Mouse (Mus musculus) embryonic facial prominence, embryonic 15.5 days (tissue): ENCODE results near the gene Mrps7. TPM values are rescaled to one million over a fixed set of nuclear protein-coding genes. Genes with fewer than 3 reads are reported as not detected.

Source experiments
- polyA plus RNA-seq: library from polyadenylated mRNA; unstranded; fragments of >200 nt; fragmentation: Nextera tagmentation; extraction: Ambion mirVana; gene quantifications from 2 replicates; pipeline ENCODE4 v1.2.1, GENCODE M21; 2015

Mrps7 gene
- polyA plus RNA-seq, 1 experiment from 2014 or later, result 82.4 TPM

Other genes starting within 250 kb of the Mrps7 start
- 8.9 and 9.6 TPM in 2 replicates for gene Hid1, start 236.2 kb upstream of the Mrps7 start, polyA plus RNA-seq
- 13.7 and 13.8 TPM in 2 replicates for gene Cdr2l, start 222.0 kb upstream of the Mrps7 start, polyA plus RNA-seq
- 167 and 169 TPM in 2 replicates for gene Mrpl58, start 200.2 kb upstream of the Mrps7 start, polyA plus RNA-seq
- gene Atp5h, start 184.0 kb upstream of the Mrps7 start, polyA plus RNA-seq, result 815 and 841 TPM in 2 replicates
- gene Kctd2, start 183.8 kb upstream of the Mrps7 start, polyA plus RNA-seq, result 18.1 and 18.5 TPM in 2 replicates
- gene Trim80, start 163.4 kb upstream of the Mrps7 start, polyA plus RNA-seq, result not detected in 2 replicates
- 0.22 and 0.36 TPM in 2 replicates for gene Slc16a5, start 141.5 kb upstream of the Mrps7 start, polyA plus RNA-seq
- 8.9 and 9.8 TPM in 2 replicates for gene Armc7, start 128.3 kb upstream of the Mrps7 start, polyA plus RNA-seq
- gene Nt5c, start 112.1 kb upstream of the Mrps7 start, polyA plus RNA-seq, result 87.5 and 88.1 TPM in 2 replicates
- gene Jpt1, start 89.5 kb upstream of the Mrps7 start, polyA plus RNA-seq, result 523 and 542 TPM in 2 replicates
- gene Sumo2, start 67.6 kb upstream of the Mrps7 start, polyA plus RNA-seq, result 826 and 846 TPM in 2 replicates
- gene Nup85, start 39.5 kb upstream of the Mrps7 start, polyA plus RNA-seq, result 144 and 156 TPM in 2 replicates
- gene Gga3, start 126 bp downstream of the Mrps7 start, polyA plus RNA-seq, result 20.1 and 20.3 TPM in 2 replicates
- gene Mif4gd, start 9.0 kb downstream of the Mrps7 start, polyA plus RNA-seq, result 29.6 and 33.3 TPM in 2 replicates
- 21.1 and 28.8 TPM in 2 replicates for gene Slc25a19, start 24.4 kb downstream of the Mrps7 start, polyA plus RNA-seq
- 94.9 and 114 TPM in 2 replicates for gene Grb2, start 104.7 kb downstream of the Mrps7 start, polyA plus RNA-seq
- 24.2 and 25.0 TPM in 2 replicates for gene Tmem94, start 161.5 kb downstream of the Mrps7 start, polyA plus RNA-seq
- gene Caskin2, start 209.7 kb downstream of the Mrps7 start, polyA plus RNA-seq, result 19.0 TPM in 2 replicates
- 31.5 and 34.8 TPM in 2 replicates for gene Tsen54, start 210.8 kb downstream of the Mrps7 start, polyA plus RNA-seq
- 21.8 and 22.6 TPM in 2 replicates for gene Llgl2, start 220.1 kb downstream of the Mrps7 start, polyA plus RNA-seq